Mouse (Mus musculus) G1E (cell line): ENCODE data around the gene Zdhhc8. TPM values are rescaled to one million over a fixed set of nuclear protein-coding genes. Genes with fewer than 3 reads are reported as not detected.

Experiments used
- ATAC-seq: 2 replicates; pipeline ENCODE4 v1.8.0; 2016; ENCODE audit warnings: mild to moderate bottlenecking; ENCODE audit not compliant: insufficient number of reproducible peaks, poor library complexity, low FRiP score, severe bottlenecking; ENCODE audit errors: extremely low read depth
- DNase-seq: peaks from one replicate; pipeline ENCODE4 v3.0.0; 2012; ENCODE audit warnings: low spot score
- H3K27me3 ChIP-seq: 2 replicates; pipeline ENCODE4 v1.6.1; 2012; ENCODE audit warnings: mild to moderate bottlenecking, low read length, inconsistent platforms; ENCODE audit not compliant: insufficient read depth
- H3K36me3 ChIP-seq: replicated peaks from 2 replicates; pipeline ENCODE3; 2012; ENCODE audit warnings: mild to moderate bottlenecking, inconsistent platforms
- H3K4me1 ChIP-seq: 2 replicates; pipeline ENCODE4 v1.6.1; 2012; ENCODE audit warnings: low read depth, low read length, inconsistent platforms, mixed read lengths; ENCODE audit not compliant: insufficient read depth
- H3K4me3 ChIP-seq: 2 replicates; pipeline ENCODE4 v1.5.1; 2012; ENCODE audit warnings: low read depth, mild to moderate bottlenecking, inconsistent platforms, low read length, moderate library complexity, mixed read lengths
- H3K9me3 ChIP-seq: replicated peaks from 2 replicates; pipeline ENCODE4 v1.6.1; 2012; ENCODE audit warnings: inconsistent platforms
- CTCF ChIP-seq: IDR thresholded peaks from 2 replicates; pipeline ENCODE4 v1.5.1; 2012; ENCODE audit warnings: low read depth, low read length, inconsistent platforms, mixed read lengths
- GATA1 ChIP-seq: IDR thresholded peaks from 2 replicates; pipeline ENCODE4 v1.6.1; 2012; ENCODE audit warnings: borderline replicate concordance, low read length, inconsistent platforms, mixed read lengths
- GATA2 ChIP-seq: IDR thresholded peaks from 2 replicates; pipeline ENCODE4 v1.6.1; 2012; ENCODE audit warnings: low read depth, low read length, inconsistent platforms, borderline replicate concordance
- POLR2AphosphoS5 ChIP-seq: IDR thresholded peaks from 2 replicates; pipeline ENCODE4 v1.6.1; 2012; ENCODE audit warnings: low read depth, low read length, inconsistent platforms; ENCODE audit not compliant: insufficient replicate concordance
- TAL1 ChIP-seq: conservative IDR thresholded peaks from 2 replicates; pipeline ENCODE4 v1.6.1; 2012; ENCODE audit warnings: low read depth, low read length, inconsistent platforms, mixed read lengths
- polyA plus RNA-seq: library from polyadenylated mRNA; stranded (reverse); fragments of >175 nt; gene quantifications from 2 replicates; pipeline ENCODE4 v1.2.3, GENCODE M21; 2012
- total RNA-seq, 2 experiments: library from RNA; stranded (forward) in 1 of 2; stranded (reverse) in 1 of 2; fragments of 200-1000 nt in 1 of 2; fragments of >200 nt in 1 of 2; fragmentation: Nextera tagmentation in 1 of 2; gene quantifications; 2 replicates each; pipeline ENCODE4 v1.2.3; 2014 to 2017

The Zdhhc8 gene
- total and polyA plus RNA-seq, 3 experiments, result 0.45 to 4.7 (median 0.71) TPM

DNA sequence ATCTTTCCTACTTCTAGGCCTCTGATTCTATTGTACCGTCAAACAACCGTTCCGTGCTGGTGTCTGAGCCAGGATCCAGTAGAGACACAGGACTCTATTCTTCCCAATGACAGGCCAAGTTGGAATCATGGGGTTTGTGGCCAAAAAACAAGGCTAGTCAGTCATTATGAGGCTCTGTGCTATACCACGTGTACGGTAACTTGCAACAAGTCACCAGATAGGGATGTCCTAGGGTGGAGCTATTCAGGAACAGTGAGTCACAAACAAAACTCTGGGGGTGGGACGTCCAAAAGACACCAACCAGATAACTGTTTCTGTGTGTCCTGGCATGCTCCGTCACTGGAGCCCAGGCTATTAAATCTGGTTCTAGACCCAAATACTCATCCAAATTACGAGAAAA is 52.2 kb downstream of the Zdhhc8 start:
- H3K4me1 ChIP-seq, result no peaks in the 10 kb centered on the region
- no peaks in the 10 kb centered on the region for H3K9me3 ChIP-seq
- no peaks in the 10 kb centered on the region for H3K36me3 ChIP-seq
- TF ChIP-seq CTCF (no peak), POLR2AphosphoS5 (no peak), GATA2 (no peak), TAL1 (no peak), GATA1 (no peak)
- ATAC-seq (no peak), DNase-seq (no peak)
- H3K4me3 ChIP-seq, result no peak overlapping the region
- peaks cover 19% of the 10 kb centered on the region for H3K27me3 ChIP-seq

DNA sequence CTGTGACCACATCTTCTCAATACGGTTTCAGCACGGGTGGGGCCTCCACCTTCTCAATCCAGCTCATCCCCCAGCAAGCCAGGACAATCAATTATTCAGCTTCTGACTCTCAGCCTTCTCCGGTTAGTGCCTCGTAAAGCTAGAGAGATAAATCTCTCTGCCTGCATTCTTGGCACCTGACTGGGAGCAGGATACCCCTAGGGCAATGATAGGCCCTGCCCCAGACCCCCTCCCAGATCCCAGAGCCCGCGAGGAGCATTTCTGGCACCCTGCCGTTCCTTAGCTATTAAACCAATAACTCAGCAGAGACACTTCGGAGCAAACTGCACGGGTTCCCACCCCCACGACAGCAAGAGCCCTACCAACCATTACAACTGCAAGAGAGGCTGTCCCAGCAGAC is 53.5 kb downstream of the Zdhhc8 start:
- no peak overlapping the region for H3K4me3 ChIP-seq
- ATAC-seq (no peak), DNase-seq (no peak)
- peaks cover 14% of the 10 kb centered on the region for H3K27me3 ChIP-seq
- H3K36me3 ChIP-seq, result no peaks in the 10 kb centered on the region
- no peaks in the 10 kb centered on the region for H3K9me3 ChIP-seq
- TF ChIP-seq GATA2, result no peak
- no peak for TF ChIP-seq CTCF
- TF ChIP-seq GATA1, result no peak
- no peak for TF ChIP-seq TAL1
- TF ChIP-seq POLR2AphosphoS5, result no peak
- H3K4me1 ChIP-seq, result no peaks in the 10 kb centered on the region

DNA sequence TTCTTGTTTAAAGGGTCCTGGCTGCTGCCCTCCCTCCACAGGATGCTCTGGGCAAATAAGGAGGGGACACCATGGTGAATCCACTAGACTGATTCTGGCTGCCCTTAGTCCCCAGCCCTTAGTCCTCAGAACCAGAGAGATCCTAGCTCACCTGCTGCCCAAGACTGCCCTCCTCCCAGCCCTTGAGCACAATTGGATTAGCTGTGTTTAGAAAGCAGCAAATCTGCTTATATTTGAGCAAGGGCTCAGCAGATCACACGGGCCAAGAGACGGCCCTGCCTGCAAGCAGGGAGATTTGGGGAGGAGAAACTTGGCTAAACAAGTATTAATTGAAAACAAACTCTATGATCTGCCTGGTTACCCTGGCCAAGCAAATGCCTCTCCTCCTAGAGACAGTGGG is 55.3 kb downstream of the Zdhhc8 start:
- Histone ChIP-seq H3K27me3 (peaks cover 15% of the 10 kb centered on the region), H3K4me3 (no peak overlapping the region), H3K4me1 (no peaks in the 10 kb centered on the region), H3K9me3 (no peaks in the 10 kb centered on the region), H3K36me3 (no peaks in the 10 kb centered on the region)
- DNase-seq (no peak), ATAC-seq (no peak)
- no peak for TF ChIP-seq GATA1
- no peak for TF ChIP-seq TAL1
- no peak for TF ChIP-seq CTCF
- TF ChIP-seq POLR2AphosphoS5, result no peak
- no peak for TF ChIP-seq GATA2

DNA sequence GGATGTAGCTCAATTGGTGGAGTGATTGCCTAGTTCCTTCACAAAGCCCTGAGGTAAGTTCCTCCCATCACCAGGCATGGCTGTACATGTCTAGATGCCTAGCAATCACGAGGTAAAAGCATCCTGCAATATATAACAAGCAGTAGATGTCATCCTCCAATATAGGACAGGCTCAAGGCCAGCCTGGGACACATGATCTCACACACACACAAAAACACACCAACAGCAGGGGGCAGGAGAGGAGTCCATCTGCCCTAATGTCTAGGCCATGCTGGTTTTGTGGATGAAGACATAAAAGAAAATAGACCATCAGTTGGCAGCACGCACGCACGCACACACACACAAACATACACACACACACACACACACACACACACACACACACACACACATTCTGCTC is 58.2 kb downstream of the Zdhhc8 start:
- Histone ChIP-seq H3K27me3 (peaks cover 15% of the 10 kb centered on the region), H3K4me3 (no peak overlapping the region), H3K36me3 (no peaks in the 10 kb centered on the region), H3K9me3 (no peaks in the 10 kb centered on the region), H3K4me1 (no peaks in the 10 kb centered on the region)
- DNase-seq (no peak), ATAC-seq (no peak)
- TF ChIP-seq GATA1, result no peak
- TF ChIP-seq GATA2, result no peak
- TF ChIP-seq POLR2AphosphoS5, result no peak
- TF ChIP-seq TAL1, result no peak
- TF ChIP-seq CTCF, result no peak

DNA sequence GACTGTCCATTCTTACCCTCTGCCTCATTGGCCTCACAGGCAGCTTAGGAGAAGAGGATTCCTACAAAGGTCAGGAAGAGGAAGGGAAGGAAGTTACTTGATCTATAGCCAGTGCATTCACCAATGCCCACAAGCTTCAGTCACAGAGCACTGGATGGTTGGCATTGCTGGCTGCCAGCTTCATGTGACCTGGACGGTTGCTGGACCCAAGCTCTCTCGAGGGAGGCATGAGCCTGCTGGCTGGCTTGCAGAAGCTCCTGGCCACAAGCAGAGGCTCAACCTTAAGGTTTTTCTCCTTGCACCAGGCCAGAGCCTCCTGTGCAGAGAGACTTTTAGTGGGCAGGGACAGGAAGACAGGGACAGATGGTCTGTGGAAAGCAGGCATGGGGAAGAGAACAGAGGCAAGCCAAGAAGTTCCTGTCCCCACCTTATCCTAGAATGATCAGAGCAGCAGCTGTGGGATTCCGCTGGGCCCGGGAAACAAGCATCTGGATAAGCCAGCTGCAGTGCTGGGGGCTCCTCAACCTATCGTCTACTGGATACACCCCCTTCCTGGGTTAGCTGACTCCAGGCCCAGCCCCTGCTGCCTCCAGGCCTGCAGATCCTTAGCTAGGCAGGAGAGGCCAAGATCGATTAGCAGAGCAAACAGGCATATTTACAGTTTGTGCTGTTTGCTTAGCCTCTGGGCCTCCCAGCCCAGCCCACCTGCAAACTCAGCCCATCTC is 59.0 kb downstream of the Zdhhc8 start:
- Histone ChIP-seq H3K4me3 (no peak overlapping the region), H3K9me3 (no peaks in the 10 kb centered on the region), H3K36me3 (no peaks in the 10 kb centered on the region), H3K27me3 (peaks cover 15% of the 10 kb centered on the region), H3K4me1 (no peaks in the 10 kb centered on the region)
- TF ChIP-seq CTCF (no peak), POLR2AphosphoS5 (no peak), TAL1 (no peak), GATA2 (no peak), GATA1 (no peak)
- ATAC-seq (no peak), DNase-seq (no peak)

DNA sequence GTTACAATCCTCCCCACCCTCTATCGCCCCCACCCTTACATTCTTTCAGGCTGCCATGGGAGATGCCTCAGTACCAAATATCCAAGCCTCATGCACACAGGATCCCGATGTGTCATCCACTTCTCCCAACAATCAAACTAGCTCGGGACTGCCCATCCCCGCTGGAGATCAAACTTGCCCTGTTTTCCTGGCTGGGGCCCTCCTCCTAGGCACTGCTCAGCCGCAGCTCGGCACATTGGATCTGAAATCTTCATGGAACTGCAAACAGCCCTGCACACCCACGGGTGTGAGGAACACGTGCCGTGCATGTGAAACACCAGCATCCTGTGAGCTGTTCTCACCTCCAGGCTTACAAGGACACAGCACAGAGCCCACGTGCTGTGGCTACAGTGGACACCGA is 61.1 kb downstream of the Zdhhc8 start:
- H3K27me3 ChIP-seq, result peaks cover 15% of the 10 kb centered on the region
- no peaks in the 10 kb centered on the region for H3K36me3 ChIP-seq
- H3K4me3 ChIP-seq, result no peak overlapping the region
- TF ChIP-seq TAL1 (no peak), CTCF (no peak), POLR2AphosphoS5 (no peak), GATA2 (no peak)
- H3K9me3 ChIP-seq, result no peaks in the 10 kb centered on the region
- H3K4me1 ChIP-seq, result no peaks in the 10 kb centered on the region
- DNase-seq (no peak), ATAC-seq (no peak)
